Mouse (Mus musculus): ENCODE measurements around the gene Pbx3. TPM values are rescaled to one million over a fixed set of nuclear protein-coding genes. Genes with fewer than 3 reads are reported as not detected.

The Pbx3 gene
- total and polyA plus RNA-seq, 2 experiments from 2014 or later = 77.0 to 92.5 TPM

- Histone ChIP-seq H3K36me3 (ENCODE audit: insufficient read depth, low read length) (no peaks in the 10 kb centered on the region), H3K9me3 (ENCODE audit: low read length) (no peaks in the 10 kb centered on the region), H3K4me3 (ENCODE audit: low read length) (no peak overlapping the region), H3K27me3 (ENCODE audit: insufficient read depth, low read length) (no peaks in the 10 kb centered on the region), H3K4me1 (ENCODE audit: insufficient read depth, low read length) (peaks cover 32% of the 10 kb centered on the region), H3K4me2 (ENCODE audit: low read depth, low read length) (no peak overlapping the region), H3K9ac (replicated peaks; ENCODE audit: low read length) (no peak overlapping the region), H3K27ac (peak overlapping the region; percentile 22; the same call in 1 of the 2 replicates)
- WGBS = 42% methylated on average over 1 of the region's 1 CpGs
- DNase-seq (ENCODE audit: low spot score) = no peak
- ATAC-seq = no peak
- TF ChIP-seq CTCF (IDR thresholded peaks at IDR 0.05; ENCODE audit: low read depth) = no peak
Observed at GRCm38 (mm10) chr2:34234274-34234673, 138.7 kb downstream of the Pbx3 start.

- WGBS = 55% methylated on average over 5 of the region's 5 CpGs
- DNase-seq (ENCODE audit: low spot score) (peak; percentile 62), ATAC-seq (no peak)
- H3K9me3 ChIP-seq (ENCODE audit: low read length) = no peaks in the 10 kb centered on the region
- H3K4me2 ChIP-seq (ENCODE audit: low read depth, low read length) = no peak overlapping the region
- H3K4me1 ChIP-seq (ENCODE audit: insufficient read depth, low read length) = peaks cover 29% of the 10 kb centered on the region
- no peak overlapping the region for H3K27ac ChIP-seq
- H3K9ac ChIP-seq (replicated peaks; ENCODE audit: low read length) = no peak overlapping the region
- no peaks in the 10 kb centered on the region for H3K36me3 ChIP-seq (ENCODE audit: insufficient read depth, low read length)
- no peaks in the 10 kb centered on the region for H3K27me3 ChIP-seq (ENCODE audit: insufficient read depth, low read length)
- H3K4me3 ChIP-seq (ENCODE audit: low read length) = no peak overlapping the region
- no peak for TF ChIP-seq CTCF (IDR thresholded peaks at IDR 0.05; ENCODE audit: low read depth)
Observed at GRCm38 (mm10) chr2:34233271-34233670, 139.7 kb downstream of the Pbx3 start.

GRCm38 (mm10) chr2:34227688-34228087 lies 145.3 kb downstream of the Pbx3 start:
- peaks cover 20% of the 10 kb centered on the region for H3K4me1 ChIP-seq (ENCODE audit: insufficient read depth, low read length)

DNA sequence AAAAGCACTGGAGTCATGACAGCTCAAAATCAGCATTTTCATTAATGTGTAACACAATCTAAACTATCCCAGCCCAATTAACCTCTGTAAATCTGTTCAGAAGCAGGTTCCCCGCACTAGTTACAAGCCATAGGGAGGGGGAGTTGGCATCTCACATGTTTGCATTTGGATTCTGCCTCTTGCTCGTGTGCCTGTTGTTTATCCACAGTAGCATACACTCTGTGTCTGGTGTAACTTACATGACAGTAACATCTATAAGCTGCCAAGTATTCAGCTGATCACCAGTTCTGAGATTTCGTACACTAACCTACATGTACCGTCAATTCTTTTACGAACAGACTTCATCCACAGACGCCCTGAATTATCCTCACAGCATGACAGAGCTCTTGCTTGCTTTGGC lies 147.5 kb downstream of the Pbx3 start:
- Histone ChIP-seq H3K9ac (replicated peaks; ENCODE audit: low read length) (no peak overlapping the region), H3K36me3 (ENCODE audit: insufficient read depth, low read length) (no peaks in the 10 kb centered on the region), H3K4me2 (ENCODE audit: low read depth, low read length) (no peak overlapping the region), H3K4me1 (ENCODE audit: insufficient read depth, low read length) (0 out of 2 replicates have a peak, but pooled peaks cover 15% of the 10 kb centered on the region), H3K27ac (no peak overlapping the region), H3K9me3 (ENCODE audit: low read length) (no peaks in the 10 kb centered on the region), H3K4me3 (ENCODE audit: low read length) (no peak overlapping the region), H3K27me3 (ENCODE audit: insufficient read depth, low read length) (no peaks in the 10 kb centered on the region)
- no peak for TF ChIP-seq CTCF (IDR thresholded peaks at IDR 0.05; ENCODE audit: low read depth)
- DNase-seq (ENCODE audit: low spot score) = no peak
- no peak for ATAC-seq
- 26% methylated on average over 6 of the region's 6 CpGs for WGBS

More at GRCm38 (mm10) chr2:34227688-34228087, 145.3 kb downstream of the Pbx3 start:
- H3K4me3 ChIP-seq (ENCODE audit: low read length) = no peak overlapping the region
- WGBS = 62% methylated on average over 4 of the region's 4 CpGs
- no peaks in the 10 kb centered on the region for H3K36me3 ChIP-seq (ENCODE audit: insufficient read depth, low read length)
- no peak overlapping the region for H3K9ac ChIP-seq (replicated peaks; ENCODE audit: low read length)
- H3K4me2 ChIP-seq (ENCODE audit: low read depth, low read length) = no peak overlapping the region
- no peak for ATAC-seq
- TF ChIP-seq CTCF (IDR thresholded peaks at IDR 0.05; ENCODE audit: low read depth) = no peak
- DNase-seq (ENCODE audit: low spot score) = no peak
- H3K27ac ChIP-seq = no peak overlapping the region
- H3K27me3 ChIP-seq (ENCODE audit: insufficient read depth, low read length) = no peaks in the 10 kb centered on the region
- H3K9me3 ChIP-seq (ENCODE audit: low read length) = no peaks in the 10 kb centered on the region

DNA sequence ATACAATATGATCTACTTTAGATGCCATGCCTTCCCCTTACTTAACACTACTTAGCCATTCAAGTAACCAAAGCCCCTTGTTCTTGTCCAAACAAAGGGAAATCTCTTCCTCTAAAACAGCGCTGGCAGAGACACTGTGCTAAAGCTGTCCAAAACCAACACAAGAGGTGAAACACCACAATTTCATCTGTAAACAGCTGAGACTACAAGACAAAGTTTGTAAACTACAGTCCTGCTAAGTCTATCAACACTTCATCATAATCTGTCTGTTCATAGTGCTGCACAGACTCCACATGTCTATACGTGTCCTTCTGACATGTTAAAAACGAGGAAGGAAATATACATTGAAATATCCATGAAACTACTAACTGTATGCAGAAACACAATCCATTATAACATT lies 151.5 kb downstream of the Pbx3 start:
- DNase-seq (ENCODE audit: low spot score) (no peak), ATAC-seq (no peak)
- H3K27ac ChIP-seq = no peak overlapping the region
- no peaks in the 10 kb centered on the region for H3K9me3 ChIP-seq (ENCODE audit: low read length)
- no peaks in the 10 kb centered on the region for H3K27me3 ChIP-seq (ENCODE audit: insufficient read depth, low read length)
- H3K4me3 ChIP-seq (ENCODE audit: low read length) = no peak overlapping the region
- 0 out of 2 replicates have a peak, but pooled peaks cover 5% of the 10 kb centered on the region for H3K4me1 ChIP-seq (ENCODE audit: insufficient read depth, low read length)
- H3K4me2 ChIP-seq (ENCODE audit: low read depth, low read length) = no peak overlapping the region
- WGBS = 86% methylated on average over 3 of the region's 3 CpGs
- TF ChIP-seq CTCF (IDR thresholded peaks at IDR 0.05; ENCODE audit: low read depth) = no peak
- H3K9ac ChIP-seq (replicated peaks; ENCODE audit: low read length) = no peak overlapping the region
- no peaks in the 10 kb centered on the region for H3K36me3 ChIP-seq (ENCODE audit: insufficient read depth, low read length)

GRCm38 (mm10) chr2:34219150-34219549 lies 153.8 kb downstream of the Pbx3 start:
- 69% methylated on average over 1 of the region's 1 CpGs for WGBS
- H3K4me1 ChIP-seq (ENCODE audit: insufficient read depth, low read length) = no peaks in the 10 kb centered on the region
- no peaks in the 10 kb centered on the region for H3K27me3 ChIP-seq (ENCODE audit: insufficient read depth, low read length)
- no peak for TF ChIP-seq CTCF (IDR thresholded peaks at IDR 0.05; ENCODE audit: low read depth)
- H3K9ac ChIP-seq (replicated peaks; ENCODE audit: low read length) = no peak overlapping the region
- H3K36me3 ChIP-seq (ENCODE audit: insufficient read depth, low read length) = no peaks in the 10 kb centered on the region
- no peak overlapping the region for H3K27ac ChIP-seq
- no peak overlapping the region for H3K4me2 ChIP-seq (ENCODE audit: low read depth, low read length)
- H3K4me3 ChIP-seq (ENCODE audit: low read length) = no peak overlapping the region
- no peak for ATAC-seq
- DNase-seq (ENCODE audit: low spot score) = no peak
- H3K9me3 ChIP-seq (ENCODE audit: low read length) = no peaks in the 10 kb centered on the region

DNA sequence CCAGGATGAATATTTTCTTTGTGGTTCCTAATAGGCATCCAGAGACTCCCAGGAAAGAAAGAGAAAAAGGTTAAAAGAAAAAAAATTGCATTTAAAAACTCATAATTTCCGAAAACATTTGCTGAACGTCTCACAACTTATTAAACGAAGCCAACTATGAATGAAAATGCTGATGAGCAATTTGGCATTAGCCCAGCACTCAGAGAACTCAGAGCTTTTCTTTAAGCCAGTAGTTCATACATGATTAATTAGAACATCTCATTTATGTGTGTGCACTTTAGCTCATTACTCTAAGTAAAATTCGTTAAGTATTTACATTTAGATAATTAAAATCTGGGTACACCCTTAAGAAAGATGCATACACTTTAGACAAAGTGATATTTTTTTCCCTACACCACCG lies 155.3 kb downstream of the Pbx3 start:
- Histone ChIP-seq H3K27ac (no peak overlapping the region), H3K9me3 (ENCODE audit: low read length) (no peaks in the 10 kb centered on the region), H3K4me2 (ENCODE audit: low read depth, low read length) (no peak overlapping the region), H3K4me3 (ENCODE audit: low read length) (no peak overlapping the region), H3K27me3 (ENCODE audit: insufficient read depth, low read length) (no peaks in the 10 kb centered on the region), H3K4me1 (ENCODE audit: insufficient read depth, low read length) (no peaks in the 10 kb centered on the region), H3K9ac (replicated peaks; ENCODE audit: low read length) (no peak overlapping the region), H3K36me3 (ENCODE audit: insufficient read depth, low read length) (no peaks in the 10 kb centered on the region)
- no peak for TF ChIP-seq CTCF (IDR thresholded peaks at IDR 0.05; ENCODE audit: low read depth)
- DNase-seq (ENCODE audit: low spot score) = no peak
- WGBS = 40% methylated on average over 5 of the region's 5 CpGs
- ATAC-seq = no peak

Measured in hindbrain, postnatal 0 days (tissue).